Mouse (Mus musculus) monocyte, adult 5-6 weeks (primary cell): ENCODE results near the gene Amn. TPM values are rescaled to one million over a fixed set of nuclear protein-coding genes. Genes with fewer than 3 reads are reported as not detected.

Experiments
- ATAC-seq: fragments of 153-309, 156-312 bp; replicated peaks from 2 replicates; pipeline ENCODE4 v1.8.0; 2017; ENCODE audit warnings: mild to moderate bottlenecking; ENCODE audit not compliant: low TSS enrichment, insufficient number of reproducible peaks, severe bottlenecking, poor library complexity, low FRiP score
- total RNA-seq: library from RNA; stranded (forward); fragments of 200-1000, 200-491, 200-594 nt; gene quantifications from 3 replicates; pipeline ENCODE4 v1.2.3, GENCODE M21; 2017

Amn gene
- 1.2 TPM in 1 of 3 replicates, not detected in the others for total RNA-seq

DNA sequence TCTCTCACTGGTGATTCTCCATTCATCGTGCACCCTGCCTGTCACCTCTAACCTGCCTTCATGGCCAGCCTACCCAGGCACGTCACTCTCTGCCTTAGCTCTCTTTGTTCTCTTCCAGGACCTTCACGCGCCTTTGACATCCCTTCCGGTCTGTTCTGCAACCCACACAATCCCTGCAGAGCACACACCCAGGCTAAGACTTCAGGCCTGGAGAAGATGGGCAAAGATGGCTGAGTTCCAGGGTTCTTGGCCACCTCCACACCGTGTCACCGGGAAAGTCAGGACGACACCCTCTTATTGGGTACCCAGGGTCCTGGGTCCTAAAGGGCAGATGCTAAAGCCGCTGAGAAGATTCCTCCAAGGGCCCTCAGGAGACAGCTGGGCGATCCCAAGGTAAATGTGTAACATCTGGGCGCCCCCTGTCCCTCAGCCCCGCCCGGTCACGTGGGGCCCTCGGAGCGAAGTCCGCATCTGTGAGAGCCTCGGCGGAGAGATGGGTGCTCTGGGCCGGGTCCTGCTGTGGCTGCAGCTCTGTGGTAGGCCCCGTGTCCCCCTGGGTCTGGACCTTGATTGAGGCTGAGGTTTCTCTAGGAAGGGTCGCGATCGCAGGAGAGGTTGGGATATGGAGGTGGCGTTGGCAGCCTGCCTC, at the start of gene Amn:
TSS of gene Amn (plus strand) at position 467 of the 649 bp plus-strand sequence.
- no peak for ATAC-seq

DNA sequence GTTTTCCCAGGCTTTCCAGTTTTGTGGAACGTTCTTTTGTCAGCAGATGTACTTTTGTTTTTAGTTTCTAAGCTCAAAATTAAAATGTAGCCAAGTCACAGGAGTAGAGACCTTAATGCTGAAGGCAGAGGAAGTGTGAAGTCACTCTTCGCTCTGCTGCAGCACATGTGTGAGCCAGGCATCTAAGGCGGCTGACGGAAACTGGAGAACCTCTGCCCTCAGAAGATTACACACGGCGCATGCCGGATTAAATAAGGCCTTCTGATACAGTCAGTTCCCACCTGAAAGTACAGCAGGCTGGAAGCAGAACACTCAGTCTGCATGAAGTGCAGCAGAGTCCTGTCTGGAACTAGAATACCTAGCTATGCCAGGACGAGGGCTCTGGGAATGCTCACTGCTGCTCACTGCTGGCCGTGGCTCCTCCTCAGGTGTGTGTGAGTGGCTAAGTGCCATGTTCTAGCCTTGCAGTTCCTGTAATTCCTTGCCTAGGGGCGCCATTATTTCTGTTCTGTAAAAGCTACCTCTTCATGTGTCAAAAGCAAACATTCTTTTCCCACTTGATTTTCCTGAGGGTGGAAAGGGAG, 45.6 kb upstream of the Amn start:
- ATAC-seq, result no peak

GRCm38 (mm10) chr12:111227410-111227809, 43.5 kb upstream of the Amn start:
- ATAC-seq, result no peak

GRCm38 (mm10) chr12:111228488-111228887, 42.4 kb upstream of the Amn start:
- ATAC-seq, result no peak

- ATAC-seq, result no peak
Observed at GRCm38 (mm10) chr12:111230793-111231192, 40.1 kb upstream of the Amn start.

- ATAC-seq, result no peak
Observed at GRCm38 (mm10) chr12:111233798-111234197, 37.1 kb upstream of the Amn start.

DNA sequence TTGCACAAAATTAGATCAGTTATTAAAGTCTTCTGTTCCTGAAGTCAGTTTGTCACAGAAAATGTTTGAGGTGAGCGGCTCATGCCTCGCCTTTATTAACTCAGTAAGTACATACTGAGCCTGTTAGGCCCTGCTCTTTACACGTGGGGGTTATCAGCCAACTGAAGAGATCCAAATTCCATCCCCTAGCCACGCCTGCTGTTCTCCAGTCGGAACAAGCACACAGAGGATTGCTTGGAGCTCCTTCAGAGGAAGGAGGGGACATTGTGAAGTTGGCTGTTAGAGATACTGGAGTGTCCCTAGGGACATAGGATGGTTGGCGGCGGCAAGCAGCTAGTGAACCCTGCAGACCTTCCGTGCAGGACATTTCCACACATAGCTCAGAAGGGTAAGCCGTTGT, 36.5 kb upstream of the Amn start:
- no peak for ATAC-seq

DNA sequence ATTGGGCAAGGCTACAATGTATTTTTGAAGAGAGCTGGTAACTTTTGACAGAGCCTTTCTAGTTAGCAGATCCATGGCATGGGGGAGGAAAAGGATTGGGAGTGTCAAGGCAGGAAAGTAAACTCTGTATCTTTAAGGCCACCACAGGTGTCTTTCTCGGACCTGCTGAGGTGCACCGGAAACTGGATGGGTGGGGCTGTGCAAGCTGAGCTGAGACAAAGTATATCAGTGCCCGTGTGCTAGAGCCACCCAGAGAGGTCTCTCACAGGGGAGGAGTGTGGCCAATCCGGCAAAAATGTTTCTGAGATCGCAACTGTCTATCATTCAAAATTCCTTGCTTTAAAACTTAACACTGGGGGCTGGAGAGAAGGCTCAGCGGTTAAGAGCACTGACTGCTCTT, 35.3 kb upstream of the Amn start:
- no peak for ATAC-seq

- no peak for ATAC-seq
Observed at GRCm38 (mm10) chr12:111237611-111238188, 33.2 kb upstream of the Amn start.

- no peak for ATAC-seq
Observed at GRCm38 (mm10) chr12:111238345-111238744, 32.5 kb upstream of the Amn start.

DNA sequence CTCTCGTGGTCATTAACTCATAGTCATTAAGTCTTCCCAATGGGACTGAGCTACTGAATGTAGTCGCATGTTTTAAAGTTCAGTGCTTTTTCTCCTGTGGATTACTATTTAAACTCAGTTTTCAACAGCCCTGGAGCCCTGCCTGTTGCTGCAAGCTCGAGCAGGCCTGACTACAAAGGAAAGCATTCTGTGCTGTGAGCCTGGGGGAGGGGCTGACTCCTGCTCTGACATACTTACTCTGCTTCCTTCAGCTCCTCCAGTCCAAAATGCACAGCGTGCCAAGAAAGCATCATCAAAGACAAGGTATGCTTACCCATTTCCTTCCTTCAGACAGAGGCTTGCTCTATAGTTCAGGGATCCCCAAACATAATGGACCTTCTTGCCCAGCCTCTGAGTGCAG, 32.1 kb upstream of the Amn start:
- no peak for ATAC-seq

GRCm38 (mm10) chr12:111239930-111240329, 31.0 kb upstream of the Amn start:
- ATAC-seq, result no peak

DNA sequence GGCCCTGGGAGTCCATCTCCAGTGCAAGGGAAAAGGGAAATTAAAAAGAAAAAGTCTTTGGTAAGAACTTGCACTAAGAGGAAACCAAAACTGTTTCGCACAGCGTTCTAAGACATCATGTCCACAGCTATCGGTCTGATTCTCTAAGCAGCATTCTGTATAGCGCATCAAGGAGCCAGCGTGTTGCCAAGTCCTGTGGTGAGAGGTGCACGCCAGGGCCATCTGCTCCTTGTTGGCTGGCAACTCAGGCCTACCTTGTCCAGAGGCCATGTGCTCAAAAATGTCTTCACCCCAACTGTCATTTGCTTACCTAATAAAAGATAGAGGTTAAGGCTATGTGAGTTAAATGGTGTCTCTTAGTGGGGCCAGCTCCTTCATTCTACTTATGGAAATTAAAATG, 29.0 kb upstream of the Amn start:
- ATAC-seq, result no peak

GRCm38 (mm10) chr12:111242346-111242745, 28.5 kb upstream of the Amn start:
- ATAC-seq, result no peak

DNA sequence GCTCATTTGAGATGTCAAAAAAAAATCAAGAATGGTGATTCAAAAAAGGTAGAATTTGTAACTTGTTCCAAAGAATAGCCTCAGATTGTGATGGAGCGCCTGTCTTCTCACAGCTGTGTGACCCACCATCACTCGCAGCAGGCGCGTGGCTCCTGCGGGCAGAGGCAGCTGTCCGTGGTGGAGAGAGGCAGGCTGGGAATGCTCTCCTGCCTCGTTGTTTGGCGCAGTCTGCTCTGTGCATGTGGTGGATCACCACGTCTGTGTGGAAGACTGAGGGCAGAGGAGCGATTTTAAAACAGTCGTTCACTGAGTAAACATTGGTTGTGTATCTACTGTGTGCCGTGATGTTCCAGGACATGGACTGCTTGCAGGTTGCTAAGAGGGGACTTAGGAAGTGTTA, 27.2 kb upstream of the Amn start:
- no peak for ATAC-seq

- no peak for ATAC-seq
Observed at GRCm38 (mm10) chr12:111245070-111245469, 25.8 kb upstream of the Amn start.

DNA sequence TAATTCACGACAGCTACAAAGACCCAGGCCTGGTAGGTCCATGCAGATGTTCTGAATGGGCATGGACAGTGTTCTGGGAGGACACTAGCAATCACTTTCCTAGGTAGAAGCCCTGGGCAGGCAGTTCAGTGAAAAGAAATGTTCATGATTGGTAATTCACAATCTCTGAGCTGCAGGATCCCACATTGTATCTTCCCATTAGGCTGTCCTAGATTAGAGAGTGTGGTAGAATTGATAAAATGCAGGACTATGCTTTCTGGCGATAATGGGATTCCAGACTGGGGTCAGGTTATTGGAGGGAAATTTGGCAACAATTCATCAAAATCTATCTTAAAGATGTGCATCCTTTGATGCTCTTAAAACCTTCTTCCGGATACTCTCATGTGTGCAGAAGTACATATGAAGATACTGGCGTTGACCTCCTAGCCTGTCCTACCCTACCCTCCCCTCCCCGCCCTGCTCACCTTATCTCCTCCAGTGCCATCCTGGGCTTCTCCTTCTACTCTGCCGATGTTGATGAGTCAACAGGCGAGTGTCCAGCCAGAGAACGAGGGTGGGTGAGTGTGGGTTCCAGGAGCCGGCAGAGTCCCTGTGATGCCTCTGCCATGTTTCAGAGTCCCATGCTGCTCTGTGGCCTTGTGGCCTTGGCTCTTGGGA, 24.0 kb upstream of the Amn start:
- no peak for ATAC-seq

DNA sequence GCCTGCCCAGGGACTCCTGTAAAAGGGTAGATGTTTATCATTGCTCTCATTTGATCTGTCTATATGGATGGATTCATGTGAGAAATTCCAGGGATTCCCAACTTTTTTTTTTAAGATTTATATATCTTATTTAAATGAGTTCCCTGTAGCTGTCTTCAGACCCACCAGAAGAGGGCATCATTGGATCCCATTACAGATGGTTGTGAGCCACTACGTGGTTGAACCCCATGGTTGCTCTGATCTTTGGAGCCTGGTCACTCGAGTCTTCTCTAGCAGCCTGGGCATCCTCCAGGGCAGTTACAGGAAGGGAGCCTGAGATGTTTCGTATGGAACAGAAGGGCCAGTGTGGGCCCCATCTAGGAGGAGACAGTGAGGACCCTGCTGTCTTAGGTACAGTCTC, 21.8 kb upstream of the Amn start:
- no peak for ATAC-seq

- no peak for ATAC-seq
Observed at GRCm38 (mm10) chr12:111250116-111250515, 20.8 kb upstream of the Amn start.

GRCm38 (mm10) chr12:111251227-111251626, 19.7 kb upstream of the Amn start:
- no peak for ATAC-seq
